Comparison of ENCODE assay signal across 20 mouse cellular contexts in the genomic region with DNA sequence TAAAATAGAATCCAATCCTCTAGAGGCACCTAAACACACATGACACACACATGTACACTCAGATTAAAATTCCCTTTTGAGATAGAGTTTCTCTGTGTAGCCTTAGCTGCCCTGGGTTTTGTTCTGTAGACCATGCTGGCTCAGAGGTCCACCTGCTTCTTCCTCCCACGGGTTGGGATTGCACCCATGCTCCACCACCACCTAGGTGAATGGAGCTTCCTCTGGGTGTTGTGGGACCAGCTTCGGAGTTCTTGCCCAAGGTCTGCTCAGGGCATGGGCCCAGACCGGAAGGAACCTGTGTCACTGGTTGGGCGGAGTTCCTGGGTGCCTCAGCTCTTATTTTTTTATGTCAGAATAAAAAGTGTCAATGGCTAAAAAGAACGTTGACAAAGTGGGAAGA.
DNase-seq lines count a peak whose midpoint lies in the region; ATAC-seq lines count a peak whose summit lies in the region.
"Had no signal": no experiment of that assay in that cellular context is flagged by ENCODE, and none has a peak within 500 bp of the region (broad histone marks: within the 10 kb centered on the region; RNA-seq: fewer than 3 reads in every experiment).

No protein-coding gene starts in this region.

- peaks cover 26% of the 10 kb centered on the region for H3K4me1 ChIP-seq in heart, embryonic 10.5 days
- peaks cover 29% of the 10 kb centered on the region for H3K4me1 ChIP-seq in heart, embryonic 15.5 days (replicated peaks)

- no peak overlapping the region for H3K4me3 ChIP-seq in heart, embryonic 10.5 days
- H3K4me3 ChIP-seq in heart, embryonic 15.5 days = no peak overlapping the region
- H3K4me3 ChIP-seq: embryonic facial prominence, embryonic 15.5 days; hindbrain, embryonic 13.5 days had no signal

- no peaks in the 10 kb centered on the region for H3K27me3 ChIP-seq in heart, embryonic 10.5 days (ENCODE audit: insufficient read depth, poor library complexity, severe bottlenecking)
- no peaks in the 10 kb centered on the region for H3K27me3 ChIP-seq in heart, embryonic 15.5 days
- H3K27me3 ChIP-seq: embryonic facial prominence, embryonic 15.5 days; hindbrain, embryonic 13.5 days had no signal

- H3K36me3 ChIP-seq in heart, embryonic 10.5 days = no peaks in the 10 kb centered on the region
- no peaks in the 10 kb centered on the region for H3K36me3 ChIP-seq in heart, embryonic 15.5 days
- H3K36me3 ChIP-seq: embryonic facial prominence, embryonic 15.5 days; hindbrain, embryonic 13.5 days had no signal

- no peak overlapping the region for H3K4me2 ChIP-seq in heart, embryonic 15.5 days
- H3K4me2 ChIP-seq: embryonic facial prominence, embryonic 15.5 days; hindbrain, embryonic 13.5 days had no signal

- H3K9ac ChIP-seq in heart, embryonic 15.5 days = no peak overlapping the region
- H3K9ac ChIP-seq: embryonic facial prominence, embryonic 15.5 days; hindbrain, embryonic 13.5 days had no signal

- H3K9me3 ChIP-seq in heart, embryonic 10.5 days = no peaks in the 10 kb centered on the region
- no peaks in the 10 kb centered on the region for H3K9me3 ChIP-seq in heart, embryonic 15.5 days (replicated peaks)
- H3K9me3 ChIP-seq: embryonic facial prominence, embryonic 15.5 days; G1E; hindbrain, embryonic 13.5 days had no signal

- H3K27ac ChIP-seq in heart, embryonic 10.5 days = peak overlapping the region; percentile 59; the same call in 1 of the 2 replicates
- peak overlapping the region; percentile 83 for H3K27ac ChIP-seq in heart, embryonic 15.5 days
- H3K27ac ChIP-seq: hindbrain, embryonic 13.5 days; hindbrain, postnatal 0 days had no signal

- ATAC-seq in heart, embryonic 15.5 days (replicated peaks; ENCODE audit: insufficient number of reproducible peaks, insufficient read depth, low FRiP score, low read depth) = no peak
- ATAC-seq in activated CD4-positive, CD25-positive, alpha-beta regulatory T cell, adult 4 months = peak; percentile 28
- peak; percentile 85 for ATAC-seq in megakaryocyte, adult 5-6 weeks (ENCODE audit: poor library complexity, severe bottlenecking)
- ATAC-seq: forebrain, embryonic 16.5 days; hindbrain, postnatal 0 days had no signal

- WGBS in heart, embryonic 10.5 days = 85% methylated on average over 5 of the region's 5 CpGs
- 71% methylated on average over 5 of the region's 5 CpGs for WGBS in heart, embryonic 15.5 days

- no peak for DNase-seq in heart, embryonic 10.5 days (ENCODE audit: low spot score)
- no peak for DNase-seq in heart, postnatal 4 days
- no peak for DNase-seq in heart, postnatal 36 days
- DNase-seq in layer of hippocampus, adult 8-10 months (ENCODE audit: low spot score in 2 of 2) = no peak
- DNase-seq: adrenal gland, postnatal 10 days; cerebellum, adult 11 months; cerebellum, adult 8-10 months; cerebellum, postnatal 14 days; embryo, embryonic 11 days; gastrocnemius, postnatal 10 days; kidney, adult 11 months; kidney, adult 9 months had no signal

- intact Hi-C loops in heart, postnatal 36 days (cut with DNase I) = no loop called here
